Mouse (Mus musculus): ENCODE results near the gene Lsg1. TPM values are rescaled to one million over a fixed set of nuclear protein-coding genes. Genes with fewer than 3 reads are reported as not detected.

The Lsg1 gene
- polyA plus RNA-seq, 1 experiment from 2014 or later = 33.4 TPM

DNA sequence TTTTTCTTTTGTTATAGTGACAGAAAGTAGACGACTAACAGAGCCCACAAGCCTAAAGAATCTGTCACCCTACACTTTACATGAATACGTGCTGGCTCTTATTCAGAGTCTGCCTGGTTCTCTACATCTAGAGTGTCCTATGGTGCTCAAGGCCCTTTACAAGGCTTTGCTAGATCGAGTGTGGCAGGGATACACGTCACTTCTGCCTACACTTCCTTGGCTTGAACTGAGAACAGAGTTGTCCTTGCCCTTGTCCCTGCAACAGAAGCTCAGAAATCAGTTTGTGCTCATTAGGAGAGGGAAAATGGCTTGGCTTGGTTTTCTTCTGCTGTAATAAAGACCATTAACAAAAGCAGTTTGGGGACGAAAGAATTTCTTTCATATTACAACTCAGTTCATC is 23.9 kb upstream of the Lsg1 start:
- H3K27me3 ChIP-seq (ENCODE audit: control insufficient read depth, insufficient read depth, low read length) = no peaks in the 10 kb centered on the region
- no peak overlapping the region for H3K27ac ChIP-seq (replicated peaks)
- H3K4me1 ChIP-seq (replicated peaks; ENCODE audit: control insufficient read depth, insufficient read depth) = no peaks in the 10 kb centered on the region
- H3K9me3 ChIP-seq (ENCODE audit: control insufficient read depth, low read length) = no peaks in the 10 kb centered on the region
- no peak overlapping the region for H3K4me3 ChIP-seq (ENCODE audit: low read depth, low read length)
- H3K36me3 ChIP-seq (ENCODE audit: control insufficient read depth, insufficient read depth, low read length) = no peaks in the 10 kb centered on the region
- H3K9ac ChIP-seq (ENCODE audit: low read length) = no peak overlapping the region
- WGBS = 72% methylated on average over 5 of the region's 5 CpGs
- ATAC-seq (ENCODE audit: low FRiP score, low TSS enrichment) (no peak), DNase-seq (ENCODE audit: low spot score) (no peak)
- no peak overlapping the region for H3K4me2 ChIP-seq (replicated peaks; ENCODE audit: low read depth)
- TF ChIP-seq EP300 (optimal IDR thresholded peaks at IDR 0.05) (no peak), CTCF (IDR thresholded peaks at IDR 0.05; ENCODE audit: low read depth) (no peak)

DNA sequence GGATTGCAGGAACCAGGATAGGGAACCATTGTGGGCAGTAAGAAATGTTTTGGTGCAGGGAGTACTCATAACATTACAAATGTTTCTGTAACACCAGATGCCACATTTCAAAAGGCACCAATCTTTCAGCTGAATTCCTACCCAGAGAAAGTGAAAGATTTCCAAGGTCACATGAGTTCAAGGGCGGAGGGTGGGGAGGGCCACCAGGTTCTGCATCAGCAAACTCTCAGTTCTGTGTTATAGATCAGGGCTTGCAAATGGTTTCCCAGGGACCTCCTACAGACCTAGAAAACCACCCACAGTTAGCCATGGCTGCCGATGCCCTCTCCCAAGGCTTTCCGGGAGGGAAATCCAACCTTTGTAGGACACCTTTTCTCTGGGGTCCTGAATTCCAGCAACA is 20.5 kb upstream of the Lsg1 start:
- H3K4me3 ChIP-seq (ENCODE audit: low read depth, low read length) = no peak overlapping the region
- no peaks in the 10 kb centered on the region for H3K36me3 ChIP-seq (ENCODE audit: control insufficient read depth, insufficient read depth, low read length)
- DNase-seq (ENCODE audit: low spot score) (no peak), ATAC-seq (ENCODE audit: low FRiP score, low TSS enrichment) (no peak)
- TF ChIP-seq CTCF (IDR thresholded peaks at IDR 0.05; ENCODE audit: low read depth) = no peak
- no peak for TF ChIP-seq EP300 (optimal IDR thresholded peaks at IDR 0.05)
- H3K4me1 ChIP-seq (replicated peaks; ENCODE audit: control insufficient read depth, insufficient read depth) = 0 out of 2 replicates have a peak, but pooled peaks cover 2% of the 10 kb centered on the region
- no peak overlapping the region for H3K4me2 ChIP-seq (replicated peaks; ENCODE audit: low read depth)
- 71% methylated on average over 3 of the region's 3 CpGs for WGBS
- H3K9me3 ChIP-seq (ENCODE audit: control insufficient read depth, low read length) = no peaks in the 10 kb centered on the region
- H3K27ac ChIP-seq (replicated peaks) = no peak overlapping the region
- H3K27me3 ChIP-seq (ENCODE audit: control insufficient read depth, insufficient read depth, low read length) = no peaks in the 10 kb centered on the region
- no peak overlapping the region for H3K9ac ChIP-seq (ENCODE audit: low read length)

DNA sequence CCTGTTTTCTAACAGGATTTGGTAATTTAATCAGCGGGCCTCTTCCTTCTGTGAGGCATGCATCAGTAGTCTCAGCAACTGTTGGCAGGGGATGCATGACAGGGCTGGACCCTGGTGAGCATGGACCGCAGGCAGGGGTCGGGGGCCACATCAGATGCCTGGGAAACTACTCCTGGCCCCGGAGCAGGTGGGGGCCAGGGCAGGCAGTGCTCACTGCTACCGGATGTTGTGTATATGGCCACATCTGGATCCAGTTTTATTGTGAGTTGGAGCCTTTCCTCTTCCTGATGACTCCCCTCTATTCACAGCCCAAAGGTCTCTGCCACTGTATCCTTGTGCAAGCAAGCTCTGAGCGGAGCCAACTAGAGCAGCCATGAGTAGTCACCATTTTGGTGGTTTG is 18.1 kb upstream of the Lsg1 start:
- DNase-seq (ENCODE audit: low spot score) = no peak
- no peaks in the 10 kb centered on the region for H3K27me3 ChIP-seq (ENCODE audit: control insufficient read depth, insufficient read depth, low read length)
- H3K4me1 ChIP-seq (replicated peaks; ENCODE audit: control insufficient read depth, insufficient read depth) = peaks cover 6% of the 10 kb centered on the region; the same call in 1 of the 2 replicates
- no peak for ATAC-seq (ENCODE audit: low FRiP score, low TSS enrichment)
- no peaks in the 10 kb centered on the region for H3K36me3 ChIP-seq (ENCODE audit: control insufficient read depth, insufficient read depth, low read length)
- no peaks in the 10 kb centered on the region for H3K9me3 ChIP-seq (ENCODE audit: control insufficient read depth, low read length)
- WGBS = 78% methylated on average over 6 of the region's 6 CpGs
- H3K4me3 ChIP-seq (ENCODE audit: low read depth, low read length) = no peak overlapping the region
- H3K27ac ChIP-seq (replicated peaks) = no peak overlapping the region
- TF ChIP-seq EP300 (optimal IDR thresholded peaks at IDR 0.05) (no peak), CTCF (IDR thresholded peaks at IDR 0.05; ENCODE audit: low read depth) (no peak)
- H3K4me2 ChIP-seq (replicated peaks; ENCODE audit: low read depth) = no peak overlapping the region
- H3K9ac ChIP-seq (ENCODE audit: low read length) = no peak overlapping the region

DNA sequence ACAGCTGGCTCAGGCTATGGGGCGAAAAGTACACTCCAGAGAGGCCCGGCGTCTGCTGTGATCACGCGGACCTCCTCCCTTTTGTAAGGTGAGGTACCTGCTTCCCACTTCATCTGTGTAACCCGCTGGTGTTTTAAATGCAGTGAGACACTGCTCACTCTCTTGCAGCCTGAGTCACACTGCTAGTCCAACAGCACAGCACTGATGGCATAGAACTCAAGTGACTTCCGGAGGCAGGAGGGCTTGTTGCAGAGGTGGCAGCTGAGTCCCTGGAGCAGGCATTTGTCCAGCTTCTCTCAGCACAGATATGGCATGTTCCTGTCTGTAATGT is 17.4 kb upstream of the Lsg1 start:
- Histone ChIP-seq H3K27ac (replicated peaks) (no peak overlapping the region), H3K4me2 (replicated peaks; ENCODE audit: low read depth) (no peak overlapping the region), H3K27me3 (ENCODE audit: control insufficient read depth, insufficient read depth, low read length) (no peaks in the 10 kb centered on the region), H3K36me3 (ENCODE audit: control insufficient read depth, insufficient read depth, low read length) (no peaks in the 10 kb centered on the region), H3K9me3 (ENCODE audit: control insufficient read depth, low read length) (no peaks in the 10 kb centered on the region), H3K4me3 (ENCODE audit: low read depth, low read length) (no peak overlapping the region), H3K4me1 (replicated peaks; ENCODE audit: control insufficient read depth, insufficient read depth) (peaks cover 6% of the 10 kb centered on the region; the same call in 1 of the 2 replicates), H3K9ac (ENCODE audit: low read length) (no peak overlapping the region)
- WGBS = 72% methylated on average over 7 of the region's 7 CpGs
- ATAC-seq (ENCODE audit: low FRiP score, low TSS enrichment) (no peak), DNase-seq (ENCODE audit: low spot score) (no peak)
- no peak for TF ChIP-seq EP300 (optimal IDR thresholded peaks at IDR 0.05)
- no peak for TF ChIP-seq CTCF (IDR thresholded peaks at IDR 0.05; ENCODE audit: low read depth)

DNA sequence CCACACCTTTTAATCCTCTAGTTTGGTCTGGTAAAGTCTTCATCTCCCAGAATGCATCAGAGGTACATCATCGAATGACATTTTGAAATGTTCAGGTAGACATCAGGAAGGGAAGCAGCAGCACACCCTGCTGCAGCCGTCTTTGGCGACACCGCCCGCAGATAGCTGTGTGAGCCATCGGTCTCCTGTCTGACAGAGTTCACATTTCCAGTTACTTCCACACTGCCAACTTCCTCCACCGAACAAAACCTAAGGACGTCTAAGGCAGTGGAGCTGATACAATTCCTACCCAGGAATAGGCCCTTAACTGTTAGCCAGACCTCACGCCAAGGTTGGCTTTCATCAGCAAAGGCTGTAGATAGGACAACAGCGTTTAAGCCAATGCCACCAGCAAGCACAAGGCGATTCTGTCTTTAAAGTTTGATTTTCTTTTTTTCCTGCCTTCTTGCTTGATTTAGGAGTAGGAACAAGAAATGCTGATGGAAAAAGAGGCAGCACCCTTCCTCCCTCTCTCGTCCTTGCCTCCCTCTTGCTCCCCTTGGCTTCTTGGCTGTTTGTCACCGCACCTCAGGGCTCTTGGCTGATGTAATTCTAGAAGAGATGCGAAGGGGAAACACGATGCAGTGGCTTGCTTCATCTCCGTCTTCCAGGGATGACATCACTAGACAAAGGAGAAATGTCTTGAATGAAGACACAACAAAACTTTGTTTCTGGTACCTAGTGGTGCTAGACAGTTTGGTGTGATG is 16.8 kb upstream of the Lsg1 start:
- no peak overlapping the region for H3K27ac ChIP-seq (replicated peaks)
- no peak for ATAC-seq (ENCODE audit: low FRiP score, low TSS enrichment)
- no peak overlapping the region for H3K4me2 ChIP-seq (replicated peaks; ENCODE audit: low read depth)
- WGBS = 67% methylated on average over 16 of the region's 16 CpGs
- no peaks in the 10 kb centered on the region for H3K36me3 ChIP-seq (ENCODE audit: control insufficient read depth, insufficient read depth, low read length)
- no peaks in the 10 kb centered on the region for H3K9me3 ChIP-seq (ENCODE audit: control insufficient read depth, low read length)
- no peak for TF ChIP-seq EP300 (optimal IDR thresholded peaks at IDR 0.05)
- no peak for TF ChIP-seq CTCF (IDR thresholded peaks at IDR 0.05; ENCODE audit: low read depth)
- no peak overlapping the region for H3K4me3 ChIP-seq (ENCODE audit: low read depth, low read length)
- peaks cover 6% of the 10 kb centered on the region; the same call in 1 of the 2 replicates for H3K4me1 ChIP-seq (replicated peaks; ENCODE audit: control insufficient read depth, insufficient read depth)
- no peak overlapping the region for H3K9ac ChIP-seq (ENCODE audit: low read length)
- no peaks in the 10 kb centered on the region for H3K27me3 ChIP-seq (ENCODE audit: control insufficient read depth, insufficient read depth, low read length)
- no peak for DNase-seq (ENCODE audit: low spot score)

DNA sequence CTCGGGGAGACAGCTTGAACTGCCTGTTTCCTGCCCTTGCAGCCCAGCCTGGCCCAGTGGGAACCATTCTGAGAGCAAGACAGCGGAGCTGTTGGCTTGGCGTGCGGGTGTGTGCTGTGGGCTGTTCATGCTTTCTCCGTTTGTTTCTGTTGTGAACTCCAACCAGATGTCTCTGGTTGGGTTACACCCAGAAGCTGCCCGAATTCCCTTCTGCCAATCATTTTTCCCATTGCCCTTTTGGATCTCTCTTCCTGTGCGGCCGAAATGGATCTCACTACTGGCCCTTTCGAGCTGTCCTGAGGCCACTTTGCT is 16.1 kb upstream of the Lsg1 start:
- no peak for DNase-seq (ENCODE audit: low spot score)
- Histone ChIP-seq H3K27ac (replicated peaks) (peak overlapping the region; percentile 73), H3K27me3 (ENCODE audit: control insufficient read depth, insufficient read depth, low read length) (no peaks in the 10 kb centered on the region), H3K4me3 (ENCODE audit: low read depth, low read length) (no peak overlapping the region), H3K4me2 (replicated peaks; ENCODE audit: low read depth) (peak overlapping the region; percentile 81), H3K9me3 (ENCODE audit: control insufficient read depth, low read length) (no peaks in the 10 kb centered on the region), H3K9ac (ENCODE audit: low read length) (peak overlapping the region; percentile 31; the same call in 1 of the 2 replicates), H3K4me1 (replicated peaks; ENCODE audit: control insufficient read depth, insufficient read depth) (peaks cover 6% of the 10 kb centered on the region; the same call in 1 of the 2 replicates), H3K36me3 (ENCODE audit: control insufficient read depth, insufficient read depth, low read length) (no peaks in the 10 kb centered on the region)
- TF ChIP-seq CTCF (IDR thresholded peaks at IDR 0.05; ENCODE audit: low read depth) (no peak), EP300 (optimal IDR thresholded peaks at IDR 0.05) (no peak)
- no peak for ATAC-seq (ENCODE audit: low FRiP score, low TSS enrichment)
- 50% methylated on average over 9 of the region's 9 CpGs for WGBS

All from stomach, postnatal 0 days (tissue).